ENCODE assay signal across 9 mouse cellular contexts in genomic region chr11:20396204-20396848, GRCm38 (mm10).
A peak's percentile ranks its signal among the peaks of the same experiment; 100 is the strongest.
DNase-seq lines count a peak whose midpoint lies in the region; ATAC-seq and TF ChIP-seq lines count a peak whose summit lies in the region.
"Had no signal": no experiment of that assay in that cellular context is flagged by ENCODE, and none has a peak within 500 bp of the region (broad histone marks: within the 10 kb centered on the region; RNA-seq: fewer than 3 reads in every experiment).

No protein-coding gene starts in this region.

- intact Hi-C loops in left cerebral cortex, postnatal 36 days (cut with DNase I): no loop called here

- no peaks in the 10 kb centered on the region for H3K36me3 ChIP-seq in forebrain, embryonic 15.5 days
- no peaks in the 10 kb centered on the region for H3K36me3 ChIP-seq in forebrain, embryonic 11.5 days (ENCODE audit: control insufficient read depth, insufficient read depth, low read length)
- no peaks in the 10 kb centered on the region for H3K36me3 ChIP-seq in forebrain, postnatal 0 days (ENCODE audit: insufficient read depth)
- H3K36me3 ChIP-seq: heart, embryonic 15.5 days had no signal

- H3K9me3 ChIP-seq in forebrain, embryonic 15.5 days: peaks cover 1% of the 10 kb centered on the region; the same call in 1 of the 2 replicates
- peaks cover 1% of the 10 kb centered on the region; the same call in 1 of the 2 replicates for H3K9me3 ChIP-seq in forebrain, embryonic 11.5 days (ENCODE audit: control insufficient read depth, low read length)
- H3K9me3 ChIP-seq in forebrain, postnatal 0 days (ENCODE audit: low read length): 0 out of 2 replicates have a peak, but pooled peaks cover 2% of the 10 kb centered on the region

- H3K9ac ChIP-seq in forebrain, embryonic 15.5 days (replicated peaks): no peak overlapping the region
- no peak overlapping the region for H3K9ac ChIP-seq in forebrain, embryonic 11.5 days (ENCODE audit: low read length)
- H3K9ac ChIP-seq in forebrain, postnatal 0 days: no peak overlapping the region
- H3K9ac ChIP-seq: heart, embryonic 15.5 days had no signal

- H3K27ac ChIP-seq in forebrain, embryonic 15.5 days (replicated peaks): peak overlapping the region; percentile 37; the same call in 1 of the 2 replicates
- no peak overlapping the region for H3K27ac ChIP-seq in forebrain, embryonic 11.5 days (ENCODE audit: low read depth, low read length)
- no peak overlapping the region; the same call in 1 of the 2 replicates for H3K27ac ChIP-seq in forebrain, postnatal 0 days (ENCODE audit: low read depth, low read length)
- H3K27ac ChIP-seq: heart, embryonic 15.5 days had no signal

- H3K4me2 ChIP-seq in forebrain, embryonic 15.5 days (replicated peaks): no peak overlapping the region
- H3K4me2 ChIP-seq in forebrain, embryonic 11.5 days (ENCODE audit: low read depth, low read length, severe bottlenecking): no peak overlapping the region
- H3K4me2 ChIP-seq in forebrain, postnatal 0 days (ENCODE audit: low read depth): no peak overlapping the region
- H3K4me2 ChIP-seq: heart, embryonic 15.5 days had no signal

- H3K4me1 ChIP-seq in forebrain, embryonic 15.5 days: peaks cover 14% of the 10 kb centered on the region
- H3K4me1 ChIP-seq in forebrain, embryonic 11.5 days (replicated peaks; ENCODE audit: control insufficient read depth, insufficient read depth, low read length): 0 out of 2 replicates have a peak, but pooled peaks cover 3% of the 10 kb centered on the region
- H3K4me1 ChIP-seq in forebrain, postnatal 0 days (ENCODE audit: insufficient read depth): 0 out of 2 replicates have a peak, but pooled peaks cover 3% of the 10 kb centered on the region

- 71% methylated on average over 11 of the region's 11 CpGs for WGBS in forebrain, embryonic 15.5 days
- WGBS in forebrain, embryonic 11.5 days: 85% methylated on average over 11 of the region's 11 CpGs
- 53% methylated on average over 11 of the region's 11 CpGs for WGBS in forebrain, postnatal 0 days

- H3K4me3 ChIP-seq in forebrain, embryonic 15.5 days: no peak overlapping the region
- no peak overlapping the region for H3K4me3 ChIP-seq in forebrain, embryonic 11.5 days (ENCODE audit: low read depth, low read length)
- no peak overlapping the region for H3K4me3 ChIP-seq in forebrain, postnatal 0 days (ENCODE audit: low read depth, low read length)
- H3K4me3 ChIP-seq: heart, embryonic 15.5 days had no signal

- no peak for DNase-seq in forebrain, embryonic 11.5 days (ENCODE audit: low spot score)
- DNase-seq in forebrain, postnatal 0 days: peak; percentile 61
- DNase-seq in left cerebral cortex, postnatal 36 days (ENCODE audit: low spot score in 2 of 2): peak; percentile 10 to 14
- peak; percentile 19 for DNase-seq in right cerebral cortex, adult 18-20 months
- no peak for DNase-seq in kidney, adult 11 months
- no peak for DNase-seq in thymus, postnatal 36 days
- no peak for DNase-seq in gastrocnemius, postnatal 10 days

- peak; percentile 41 for ATAC-seq in forebrain, embryonic 15.5 days (replicated peaks)
- no peak for ATAC-seq in forebrain, embryonic 11.5 days (replicated peaks; ENCODE audit: low FRiP score)
- ATAC-seq in forebrain, postnatal 0 days: peak; percentile 79

- no peaks in the 10 kb centered on the region for H3K27me3 ChIP-seq in forebrain, embryonic 15.5 days
- no peaks in the 10 kb centered on the region for H3K27me3 ChIP-seq in forebrain, embryonic 11.5 days (ENCODE audit: control insufficient read depth, insufficient read depth, low read length)
- H3K27me3 ChIP-seq in forebrain, postnatal 0 days (ENCODE audit: insufficient read depth, low read length): no peaks in the 10 kb centered on the region
- H3K27me3 ChIP-seq: heart, embryonic 15.5 days had no signal

- no peak for TF ChIP-seq CTCF in forebrain, postnatal 0 days (IDR thresholded peaks at IDR 0.05; ENCODE audit: low read depth)

Comparison
In these comparisons a context has a peak if more than half of its experiments do, and no peak if none do; other contexts are left out.
1. DNase-seq: peak in forebrain, postnatal 0 days (single experiment), left cerebral cortex, postnatal 36 days (2 of 2) and right cerebral cortex, adult 18-20 months (single experiment); none in forebrain, embryonic 11.5 days (single experiment), kidney, adult 11 months (single experiment), thymus, postnatal 36 days (0 of 2) and gastrocnemius, postnatal 10 days (single experiment).